Mouse (Mus musculus) bone marrow macrophage, adult 2 months (primary cell): ENCODE results near the gene Ndst4.

Experiments used
- CTCF ChIP-seq: IDR thresholded peaks from 2 replicates; pipeline ENCODE4 v1.5.1; 2012; ENCODE audit warnings: low read depth, mild to moderate bottlenecking, low read length, moderate library complexity
- POLR2A ChIP-seq: IDR thresholded peaks from 2 replicates; pipeline ENCODE4 v1.6.1; 2012; ENCODE audit warnings: mild to moderate bottlenecking, low read depth, low read length, borderline replicate concordance

- TF ChIP-seq CTCF (no peak), POLR2A (no peak)
Observed at GRCm38 (mm10) chr3:125655009-125655635, 251.2 kb downstream of the Ndst4 start.
